Mouse (Mus musculus) spleen, postnatal 10 days (tissue): ENCODE results near the gene Rps3.

ENCODE experiments used
- DNase-seq, 2 experiments: peaks; one replicate each; pipeline ENCODE4 v3.0.0; 2021 to 2022; ENCODE audit warnings: low spot score in 2 of 2

Gene Rps3

DNA sequence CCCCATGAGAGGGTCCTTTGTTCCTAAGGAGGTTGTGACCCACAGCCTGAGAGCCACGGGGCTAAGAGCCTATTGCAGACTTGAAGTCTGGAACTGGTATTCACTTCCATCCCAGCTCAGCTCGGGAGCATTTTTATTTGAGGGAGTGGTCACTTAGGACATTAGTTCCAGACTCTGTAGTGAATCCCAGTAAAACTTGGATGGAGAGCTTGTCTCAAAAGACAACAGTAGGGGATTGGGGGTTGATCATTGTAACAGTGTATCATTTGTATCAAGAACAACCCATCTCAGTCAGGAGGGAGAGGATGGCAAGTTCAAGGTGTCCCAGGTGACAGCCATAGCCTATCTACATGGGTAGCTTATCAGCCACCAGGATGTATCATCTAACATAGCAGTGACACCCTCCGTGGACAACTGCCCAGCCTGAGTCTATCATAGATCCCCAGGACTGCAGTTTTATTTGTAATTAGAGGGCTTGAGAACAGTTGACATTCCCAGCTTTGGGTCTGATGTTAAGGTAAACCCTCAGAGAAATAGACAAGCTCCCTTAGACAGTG, 6.9 kb downstream of the Rps3 start:
- DNase-seq, result no peak

DNA sequence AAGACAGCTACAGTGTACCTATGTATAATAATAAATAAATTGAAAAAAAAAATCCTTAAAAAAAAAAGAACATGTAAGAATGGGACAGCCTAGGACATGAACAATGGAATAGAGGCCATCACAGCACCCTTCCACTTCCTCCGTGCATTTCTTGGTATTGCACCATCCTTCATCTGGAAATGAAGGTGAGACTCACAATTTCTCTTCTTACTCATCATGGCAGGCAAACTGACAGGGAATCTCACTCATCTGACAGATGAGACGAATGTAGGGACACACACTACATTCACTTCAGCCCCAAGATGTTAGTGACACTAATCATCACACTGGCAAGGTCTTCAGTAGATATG, 8.0 kb downstream of the Rps3 start:
- no peak for DNase-seq

DNA sequence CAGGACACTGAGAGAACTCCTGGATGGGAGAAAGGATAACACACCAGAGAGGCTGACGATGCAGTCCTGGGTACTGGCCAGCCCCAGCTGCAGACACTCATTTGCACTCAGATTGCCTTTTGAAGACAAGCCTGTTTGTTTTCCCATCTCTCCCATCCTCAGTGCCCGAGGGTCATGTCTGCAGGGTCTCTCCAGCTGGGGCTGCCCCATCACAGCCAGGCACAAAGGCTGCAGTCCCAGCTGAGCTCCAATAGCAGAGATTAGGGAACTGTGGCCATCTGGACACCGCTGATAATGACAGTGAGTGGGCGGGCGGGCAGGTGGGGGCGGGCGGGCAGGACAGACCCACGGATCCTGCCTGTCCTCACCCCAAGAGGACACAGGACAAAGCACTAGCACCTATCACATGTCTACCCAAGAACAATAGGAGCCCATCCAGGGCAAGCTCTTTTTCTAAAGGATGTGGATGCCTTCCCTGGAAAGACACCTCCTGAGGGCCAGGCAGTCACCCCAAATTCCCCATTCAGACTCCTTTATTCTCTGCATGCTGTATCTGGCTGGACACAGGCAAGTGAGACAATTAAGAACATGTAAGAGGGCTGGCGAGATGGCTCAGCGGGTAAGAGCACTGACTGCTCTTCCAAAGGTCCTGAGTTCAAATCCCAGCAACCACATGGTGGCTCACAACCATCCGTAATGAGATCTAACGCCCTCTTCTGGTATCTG, 8.5 kb downstream of the Rps3 start:
- DNase-seq, result peak; percentile 27 to 54

DNA sequence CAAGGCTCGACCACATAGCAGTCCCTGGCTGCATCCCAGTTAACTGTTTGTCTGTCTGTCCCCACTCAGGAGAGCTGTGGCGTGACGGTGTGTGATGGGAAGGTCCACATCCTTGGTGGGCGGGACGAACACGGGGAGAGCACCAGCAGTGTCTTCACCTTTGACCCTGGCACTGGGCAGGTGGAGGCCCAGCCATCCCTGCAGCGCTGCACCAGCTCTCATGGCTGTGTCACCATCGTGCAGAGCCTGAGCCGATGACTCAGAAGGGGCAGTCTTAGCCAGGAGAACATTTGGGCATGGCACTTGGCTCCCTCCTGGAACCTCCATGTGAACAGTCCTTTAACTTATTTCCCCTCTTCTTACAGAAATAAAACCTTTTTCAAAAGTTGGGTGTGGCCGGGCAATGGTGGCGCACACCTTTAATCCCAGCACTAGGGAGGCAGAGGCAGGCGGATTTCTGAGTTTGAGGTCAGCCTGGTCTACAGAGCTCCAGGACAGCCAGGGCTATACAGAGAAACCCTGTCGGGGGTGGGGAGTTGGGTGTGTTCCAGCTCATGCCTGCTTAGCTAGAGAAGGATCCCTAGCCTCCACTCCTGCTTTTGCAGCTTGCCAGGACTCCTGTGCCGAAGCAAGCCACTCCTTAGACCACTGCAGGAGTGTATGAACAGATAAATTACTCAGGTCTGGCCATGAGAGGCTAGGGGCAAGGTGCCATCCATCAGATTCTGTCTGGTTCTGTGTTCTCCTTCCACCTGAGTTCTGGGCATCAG, 9.7 kb downstream of the Rps3 start:
- peak in 1 of 2 experiments; percentile 50 for DNase-seq

DNA sequence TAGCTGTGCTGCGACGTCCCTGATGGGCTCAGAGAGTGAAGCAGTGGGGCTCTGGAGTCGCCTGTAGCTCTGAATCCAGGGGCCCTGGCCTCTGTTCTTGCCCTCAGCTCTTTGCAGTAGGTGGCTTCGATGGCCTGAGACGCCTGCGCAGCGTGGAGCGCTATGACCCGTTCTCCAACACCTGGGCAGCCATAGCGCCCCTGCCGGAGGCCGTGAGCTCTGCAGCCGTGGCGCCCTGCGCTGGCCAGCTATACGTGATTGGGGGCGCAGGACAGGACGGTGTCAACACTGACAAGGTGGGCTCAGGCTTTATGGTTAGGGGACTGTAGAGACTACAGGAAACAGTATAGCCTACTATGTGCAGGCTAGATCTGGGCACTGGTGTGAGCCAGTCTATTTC, 12.0 kb downstream of the Rps3 start:
- no peak for DNase-seq

DNA sequence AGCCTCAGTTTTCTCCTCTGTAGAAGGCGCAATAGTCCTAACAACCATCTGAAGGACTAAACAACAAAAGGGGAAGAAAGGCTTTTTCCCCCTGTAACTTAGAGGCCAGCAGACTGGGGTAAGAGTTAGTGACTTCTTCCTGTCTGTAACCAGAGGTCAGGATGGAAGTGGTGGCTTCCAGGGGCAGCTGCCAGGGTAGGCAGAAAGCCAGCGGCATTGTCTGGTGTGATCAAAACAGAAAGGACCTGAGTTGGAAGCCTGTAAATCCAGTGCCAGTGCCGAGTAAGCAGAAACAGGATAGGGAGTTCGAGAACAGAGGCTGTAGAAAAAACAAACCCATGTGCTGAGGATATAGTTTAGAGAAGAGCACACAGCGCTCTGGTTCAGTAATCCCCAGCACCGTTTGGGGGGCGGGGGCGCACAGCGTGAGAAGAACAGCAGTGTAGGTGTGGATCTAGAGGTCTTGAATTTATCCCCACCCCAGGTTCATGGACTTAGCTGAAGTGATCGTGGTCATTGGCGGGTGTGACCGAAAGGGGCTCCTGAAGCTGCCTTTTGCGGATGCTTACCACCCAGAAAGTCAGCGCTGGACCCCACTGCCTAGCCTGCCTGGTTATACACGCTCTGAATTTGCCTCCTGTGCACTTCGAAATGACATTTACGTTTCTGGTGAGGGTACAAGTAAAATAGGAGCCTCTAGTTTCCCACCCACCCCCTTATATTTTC, 13.7 kb downstream of the Rps3 start:
- DNase-seq, result peak in 1 of 2 experiments; percentile 33

DNA sequence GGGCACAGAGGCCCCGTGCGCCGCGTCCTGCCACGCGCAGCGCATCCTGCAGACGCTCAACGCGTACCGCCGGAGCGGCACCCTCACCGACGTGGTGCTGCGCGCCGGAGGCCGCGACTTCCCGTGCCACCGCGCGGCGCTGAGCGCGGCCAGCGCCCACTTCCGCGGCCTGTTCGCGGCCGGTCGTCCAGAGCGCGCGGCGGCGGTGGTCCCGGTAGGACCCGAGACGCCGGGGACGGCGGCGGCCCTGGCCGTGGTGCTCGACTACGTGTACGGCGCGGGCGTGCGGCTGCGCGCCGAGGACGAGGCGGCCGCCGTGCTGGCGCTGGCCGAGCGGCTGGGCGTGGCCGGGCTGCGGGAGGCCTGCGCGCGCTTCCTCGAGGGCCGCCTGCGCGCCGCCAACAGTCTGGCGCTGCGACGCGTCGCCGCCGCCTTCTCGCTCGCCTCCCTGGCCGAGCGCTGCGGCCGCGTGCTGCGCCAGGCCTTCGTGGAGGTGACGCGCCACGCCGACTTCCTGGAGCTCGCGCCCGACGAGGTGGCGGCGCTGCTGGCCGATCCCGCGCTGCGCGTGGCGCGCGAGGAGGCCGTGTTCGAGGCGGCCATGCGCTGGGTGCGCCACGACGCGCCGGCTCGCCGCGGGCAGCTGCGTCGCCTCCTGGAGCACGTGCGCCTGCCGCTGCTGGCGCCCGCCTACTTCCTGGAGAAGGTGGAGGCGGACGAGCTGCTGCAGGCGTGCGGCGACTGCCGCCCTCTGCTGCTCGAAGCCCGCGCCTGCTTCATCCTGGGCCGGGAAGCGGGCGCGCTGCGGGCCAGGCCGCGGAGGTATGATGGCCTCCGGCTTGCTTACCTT, 15.0 kb downstream of the Rps3 start:
- peak; percentile 32 to 71 for DNase-seq

DNA sequence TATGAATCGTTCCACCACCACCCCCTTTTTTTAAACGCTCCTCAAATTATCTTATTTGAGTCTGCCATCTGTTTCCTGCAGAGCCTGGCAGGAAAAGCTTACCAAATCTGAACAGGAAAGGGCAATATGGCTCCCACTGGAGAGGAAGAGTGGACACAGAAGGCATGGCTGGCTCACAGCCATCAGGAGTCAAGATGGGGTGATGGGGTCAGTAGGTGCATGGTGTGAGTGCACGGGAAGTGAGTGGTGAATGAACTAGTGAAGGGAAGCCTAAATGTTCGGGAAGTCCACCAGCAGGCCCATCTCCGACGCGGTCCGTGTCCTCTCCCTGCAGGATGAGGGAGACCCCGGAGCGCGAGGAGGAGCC, 15.6 kb downstream of the Rps3 start:
- DNase-seq, result no peak

DNA sequence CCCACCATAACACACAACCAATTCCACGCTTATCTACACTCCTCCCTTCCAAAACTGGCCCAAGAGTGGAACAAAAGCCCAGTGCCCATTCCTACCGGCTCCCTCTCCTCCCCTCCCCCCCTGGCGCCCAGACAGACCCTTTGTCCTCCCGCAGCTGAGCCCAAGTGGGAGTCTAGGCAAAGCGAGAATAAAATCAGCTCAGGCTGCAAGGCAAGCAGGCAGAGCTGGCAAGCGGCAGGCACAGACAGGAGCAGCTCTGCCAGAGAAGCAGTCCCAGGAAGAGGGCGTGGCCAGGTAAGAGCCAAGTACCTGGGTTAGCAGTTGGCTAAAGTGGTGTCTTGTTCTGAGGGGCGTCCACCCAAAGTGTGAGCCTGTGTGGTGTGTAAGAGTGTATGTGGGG, 17.7 kb downstream of the Rps3 start, which contains the start of gene Klhl35:
Gene Klhl35 (plus strand): TSS at position 194 of the 400 bp plus-strand sequence.
- no peak for DNase-seq

DNA sequence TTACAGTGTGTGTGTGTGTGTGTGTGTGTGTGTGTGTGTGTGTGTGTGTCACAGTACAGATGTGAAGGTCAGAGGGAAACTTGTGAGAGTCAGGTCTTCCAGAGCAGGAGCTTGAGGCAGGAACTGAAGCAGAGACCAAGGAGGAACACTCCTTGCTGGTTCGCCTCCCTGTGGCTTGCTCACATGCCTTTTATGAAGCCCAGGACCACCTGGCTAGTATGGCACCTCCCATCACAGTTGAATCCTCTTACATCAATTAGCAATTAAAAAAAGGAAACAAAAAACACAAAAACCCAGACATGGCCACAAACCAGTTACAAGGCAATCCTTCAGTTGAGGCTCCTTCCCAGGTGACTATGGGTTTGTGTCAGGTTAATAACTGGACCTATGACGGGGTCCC, 20.4 kb downstream of the Rps3 start:
- no peak for DNase-seq

DNA sequence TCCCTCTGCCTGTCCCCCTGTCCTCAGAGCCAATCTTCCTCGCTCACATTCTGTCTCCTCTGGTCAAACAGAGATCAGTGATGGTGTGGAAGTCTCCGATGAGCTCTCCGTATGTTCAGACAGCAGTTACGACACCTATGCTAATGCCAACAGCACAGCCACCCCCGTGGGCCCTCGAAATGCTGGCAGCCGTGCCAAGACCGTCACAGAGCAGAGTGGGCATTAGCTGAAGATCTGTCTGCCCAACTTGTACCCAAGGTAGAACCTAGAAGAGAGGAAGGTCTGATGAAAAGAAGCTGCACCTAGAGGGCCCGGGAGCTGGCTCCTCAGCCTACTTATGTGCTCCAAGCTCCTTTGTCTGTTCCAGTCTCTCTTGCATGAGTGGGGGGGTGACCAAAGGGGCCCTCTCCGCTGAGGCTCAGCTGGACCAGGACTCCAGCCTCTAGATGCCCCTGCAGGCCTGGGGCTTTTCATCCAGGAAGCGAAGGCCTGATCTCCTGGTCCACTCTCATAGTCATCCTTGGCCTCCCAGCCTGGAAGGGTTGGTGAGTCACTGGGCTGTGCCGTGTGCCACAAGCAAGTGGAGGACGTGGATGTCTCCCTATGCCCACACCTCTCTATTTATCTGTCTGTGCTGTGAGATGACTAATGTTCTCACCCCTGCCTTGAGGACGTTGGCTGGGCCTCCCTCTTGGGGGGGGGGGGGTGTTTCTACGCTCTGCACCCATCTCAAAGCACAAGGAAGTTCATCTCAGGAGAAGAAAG, 23.5 kb downstream of the Rps3 start:
- no peak for DNase-seq

DNA sequence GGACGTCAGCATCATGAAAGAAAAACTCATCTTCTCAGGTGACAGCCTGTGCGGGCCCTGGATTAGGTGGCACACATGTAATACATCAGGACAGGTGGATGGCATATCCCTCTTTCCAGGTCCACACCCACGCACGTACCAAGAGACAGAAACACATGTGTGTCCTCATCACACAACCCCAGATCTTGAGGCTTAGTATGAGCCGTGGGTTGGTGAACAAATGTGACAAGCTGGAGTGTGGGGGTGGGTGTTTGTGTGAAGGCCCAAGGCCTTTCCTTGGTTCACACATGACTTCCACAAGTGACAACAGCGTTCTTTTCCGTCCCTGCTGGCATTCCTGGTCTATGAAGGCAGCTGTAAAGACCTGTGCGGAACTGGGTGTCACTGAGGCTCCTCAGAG, 24.7 kb downstream of the Rps3 start:
- DNase-seq, result no peak

DNA sequence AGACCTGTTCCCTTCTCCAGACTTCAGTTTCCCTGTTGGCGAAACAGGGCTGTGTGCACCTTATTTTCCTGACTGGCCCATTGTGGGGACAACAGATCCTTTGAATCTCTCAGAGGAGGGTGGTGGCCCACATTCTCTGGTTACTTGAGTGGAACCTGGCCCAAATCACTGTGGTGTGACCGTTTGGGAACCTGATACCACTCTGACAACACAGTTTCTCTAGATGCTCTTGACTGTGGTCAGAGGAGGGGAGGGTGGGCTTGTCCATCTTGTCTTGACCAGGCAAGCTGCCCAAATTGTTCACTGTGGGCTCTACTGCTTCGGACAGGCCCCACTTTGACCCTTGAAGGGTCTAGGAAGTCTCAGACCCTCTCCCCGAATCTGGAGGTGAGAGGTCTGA, 29.5 kb downstream of the Rps3 start:
- DNase-seq, result no peak

DNA sequence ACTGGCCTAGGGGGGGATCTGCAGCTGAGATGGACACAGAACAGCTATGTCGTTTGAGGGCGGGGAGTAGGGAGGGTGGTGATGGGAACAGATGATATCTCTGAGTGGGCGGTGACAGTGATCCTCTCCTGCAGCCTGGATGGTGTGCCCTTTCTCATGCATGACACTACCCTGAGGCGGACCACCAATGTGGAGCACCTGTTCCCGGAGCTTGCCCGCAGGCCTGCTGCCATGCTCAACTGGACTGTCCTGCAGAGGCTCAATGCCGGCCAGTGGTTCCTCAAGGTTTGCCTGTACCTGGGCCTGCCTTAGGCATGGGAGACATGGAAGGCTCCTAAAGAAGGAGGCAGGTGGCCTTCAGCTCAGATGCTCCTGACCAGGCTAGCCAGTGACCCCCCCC, 30.7 kb downstream of the Rps3 start:
- no peak for DNase-seq

DNA sequence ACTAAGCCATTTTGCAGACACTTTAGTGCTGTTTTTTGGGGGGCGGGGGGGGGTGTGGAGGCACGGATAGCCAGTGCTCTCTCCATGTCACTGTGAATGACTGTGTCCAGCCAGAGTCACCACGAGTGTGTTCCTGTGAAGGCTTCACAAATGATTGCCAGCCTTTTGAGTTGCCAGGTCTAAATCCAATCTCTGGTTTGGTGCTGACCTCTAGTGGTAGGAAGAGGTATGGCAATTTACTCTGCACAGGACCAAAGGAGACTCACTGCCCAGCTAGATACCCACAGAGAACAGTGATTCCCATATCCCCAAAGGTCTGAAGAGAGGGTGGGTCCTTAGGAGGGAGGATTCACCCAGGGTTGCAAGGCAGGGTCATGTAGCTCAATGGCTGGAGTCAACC, 32.8 kb downstream of the Rps3 start:
- peak; percentile 40 to 67 for DNase-seq

DNA sequence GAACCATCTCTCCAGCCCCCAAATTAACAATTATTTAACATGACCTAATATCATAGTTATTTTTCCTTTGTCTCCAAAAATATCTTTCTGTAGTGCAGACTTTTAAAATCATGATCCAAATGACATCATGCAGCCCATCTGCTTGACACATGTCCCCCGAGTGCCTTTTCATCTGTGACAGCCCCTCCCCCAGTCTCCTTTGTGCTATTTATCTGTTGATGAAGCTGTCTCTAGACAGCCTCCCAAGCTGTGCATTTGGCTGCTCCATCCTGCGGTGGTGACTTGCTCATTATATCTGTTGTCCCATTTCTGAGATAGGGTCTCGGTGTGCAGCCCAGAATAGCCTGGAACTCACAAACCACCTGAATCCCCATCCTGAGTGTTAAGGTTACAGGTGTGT, 33.8 kb downstream of the Rps3 start:
- DNase-seq, result no peak

DNA sequence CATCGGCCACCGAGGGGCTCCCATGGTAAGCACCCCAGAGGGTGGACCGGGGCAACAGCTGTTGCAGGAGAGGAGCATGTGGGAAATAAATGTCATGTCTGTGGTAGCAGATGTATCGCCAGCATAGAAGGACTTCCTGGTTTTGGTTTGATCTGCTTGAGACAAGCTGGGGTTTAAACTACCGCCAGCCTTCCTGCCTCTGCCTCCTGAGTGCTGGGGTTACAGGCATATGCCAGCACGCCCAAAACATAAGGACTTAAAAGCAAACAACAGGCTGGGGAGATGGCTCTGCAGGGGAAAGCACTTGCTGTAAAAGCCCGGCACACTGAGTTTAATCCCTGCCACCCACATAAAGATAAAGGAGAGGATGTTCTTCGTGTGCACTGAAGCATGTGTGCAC, 34.5 kb downstream of the Rps3 start:
- DNase-seq, result peak in 1 of 2 experiments; percentile 22

DNA sequence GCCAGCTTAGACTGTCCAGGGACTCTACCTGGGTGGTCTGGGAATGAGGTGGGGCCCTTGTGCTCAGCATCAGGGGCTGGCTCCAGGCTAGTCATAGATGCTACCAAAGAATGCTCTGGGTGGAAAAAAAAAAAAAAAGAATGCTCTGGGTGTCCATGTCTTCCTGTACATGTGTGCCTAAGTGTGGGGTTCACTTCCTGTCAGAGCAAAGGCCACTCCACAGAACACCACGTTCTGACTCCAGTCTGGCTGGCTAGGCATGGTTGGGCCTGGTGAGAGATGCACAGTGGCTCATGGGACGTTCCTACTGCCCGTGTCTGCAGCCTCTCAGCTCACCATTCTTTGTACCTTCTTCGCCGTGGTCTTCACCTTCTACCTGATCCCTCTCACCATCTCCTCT, 34.9 kb downstream of the Rps3 start:
- peak in 1 of 2 experiments; percentile 20 for DNase-seq

DNA sequence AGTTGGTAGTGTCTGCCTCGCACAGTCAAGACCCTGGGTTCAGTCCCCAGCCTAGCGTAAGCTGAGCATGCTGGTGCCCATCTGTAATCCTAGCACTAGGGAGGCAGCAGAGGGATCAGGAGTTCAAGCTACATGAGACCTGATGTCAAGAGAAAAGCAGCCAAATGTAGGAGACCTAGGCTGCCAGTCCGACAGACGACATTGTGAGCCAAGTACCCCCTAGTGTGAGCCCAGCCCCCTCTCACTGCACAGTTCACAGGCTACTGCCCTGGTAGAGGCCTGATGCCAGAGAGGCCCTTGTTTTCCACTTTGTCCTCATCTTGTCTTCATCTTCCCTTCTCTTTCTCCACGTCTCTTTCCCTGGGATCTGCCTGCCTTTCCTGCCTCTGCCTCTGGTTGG, 36.2 kb downstream of the Rps3 start:
- DNase-seq, result no peak

DNA sequence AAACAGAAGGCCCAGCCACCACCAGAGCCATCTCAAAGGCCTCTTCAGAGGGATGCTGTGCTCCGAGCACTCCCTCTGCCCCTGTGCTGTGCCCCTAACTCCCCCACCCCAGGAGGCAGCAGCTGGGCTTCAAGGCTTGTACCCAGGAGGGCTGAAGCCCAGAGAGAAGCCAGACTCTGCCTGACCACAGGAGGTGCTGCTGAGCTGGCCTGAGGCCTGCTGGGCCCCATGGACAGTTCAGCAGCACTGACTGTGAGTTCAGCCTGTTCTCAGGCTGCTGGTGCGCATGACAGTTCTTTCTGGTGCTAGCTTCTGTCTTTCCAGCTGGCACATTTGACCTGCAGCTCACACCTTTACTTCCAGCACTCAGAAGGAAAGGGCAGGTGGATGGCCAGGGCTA, 37.7 kb downstream of the Rps3 start:
- peak in 1 of 2 experiments; percentile 46 for DNase-seq

DNA sequence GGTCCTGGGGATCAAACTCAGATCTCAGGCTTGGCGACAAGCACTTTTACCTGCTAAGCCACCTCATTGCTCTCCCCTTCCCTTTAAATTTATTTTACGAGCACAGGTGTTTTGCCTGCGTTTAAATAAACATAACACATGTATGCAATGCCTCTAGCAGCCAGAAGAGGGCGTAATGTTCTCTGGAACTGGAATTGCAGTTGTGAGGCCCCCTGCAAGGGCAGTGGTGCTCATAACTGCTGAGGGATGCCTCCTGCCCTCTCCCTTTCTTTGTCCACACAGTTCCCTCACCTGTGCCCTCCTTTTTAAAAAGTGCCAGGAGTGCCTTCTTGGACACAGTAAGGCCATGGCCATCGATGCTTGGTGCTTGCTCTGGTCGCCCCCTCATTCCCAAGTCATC, 39.5 kb downstream of the Rps3 start:
- peak in 1 of 2 experiments; percentile 32 for DNase-seq
